Mouse (Mus musculus): ENCODE data around the gene Zfp981.
"Not testable (repeated sequence)": the region's sequence is repeated elsewhere in the genome, so short reads cannot be mapped to it uniquely, and the experiment has no call there.

Zfp981 gene

GRCm38 (mm10) chr4:146501727-146502126 is at the start of gene Zfp981:
Gene Zfp981 (plus strand): TSS chr4:146502027.
- DNase-seq (ENCODE audit: low spot score in 2 of 2) = not testable (repeated sequence)

GRCm38 (mm10) chr4:146452576-146452975 is 49.3 kb upstream of the Zfp981 start:
- DNase-seq (ENCODE audit: low spot score in 2 of 2) = not testable (repeated sequence)

DNA sequence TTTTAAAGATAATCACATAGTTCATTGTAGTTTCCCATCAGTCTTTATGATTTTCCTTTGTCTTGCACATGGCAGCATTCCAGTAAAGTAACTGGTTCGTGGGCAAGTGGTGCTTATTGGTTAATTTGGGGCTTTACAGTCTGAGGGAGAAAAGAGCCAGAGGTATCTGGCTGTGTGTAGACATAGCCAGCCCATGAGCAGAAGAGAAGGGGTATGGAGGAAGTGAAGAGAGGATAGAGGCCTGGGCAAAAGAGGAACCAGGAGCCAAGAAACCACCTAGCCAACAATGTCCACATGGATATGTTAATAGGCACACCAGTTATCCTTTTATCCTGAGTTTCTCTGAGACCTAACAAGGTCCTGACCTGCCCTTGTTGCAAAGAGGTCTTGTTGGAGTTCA is 47.7 kb upstream of the Zfp981 start:
- not testable (repeated sequence) for DNase-seq (ENCODE audit: low spot score in 2 of 2)

GRCm38 (mm10) chr4:146454896-146455295 is 46.9 kb upstream of the Zfp981 start:
- no peak for DNase-seq (ENCODE audit: low spot score in 2 of 2)

- DNase-seq (ENCODE audit: low spot score in 2 of 2) = no peak
These were observed 46.5 kb upstream of the Zfp981 start for GRCm38 (mm10) chr4:146455321-146455721.

DNA sequence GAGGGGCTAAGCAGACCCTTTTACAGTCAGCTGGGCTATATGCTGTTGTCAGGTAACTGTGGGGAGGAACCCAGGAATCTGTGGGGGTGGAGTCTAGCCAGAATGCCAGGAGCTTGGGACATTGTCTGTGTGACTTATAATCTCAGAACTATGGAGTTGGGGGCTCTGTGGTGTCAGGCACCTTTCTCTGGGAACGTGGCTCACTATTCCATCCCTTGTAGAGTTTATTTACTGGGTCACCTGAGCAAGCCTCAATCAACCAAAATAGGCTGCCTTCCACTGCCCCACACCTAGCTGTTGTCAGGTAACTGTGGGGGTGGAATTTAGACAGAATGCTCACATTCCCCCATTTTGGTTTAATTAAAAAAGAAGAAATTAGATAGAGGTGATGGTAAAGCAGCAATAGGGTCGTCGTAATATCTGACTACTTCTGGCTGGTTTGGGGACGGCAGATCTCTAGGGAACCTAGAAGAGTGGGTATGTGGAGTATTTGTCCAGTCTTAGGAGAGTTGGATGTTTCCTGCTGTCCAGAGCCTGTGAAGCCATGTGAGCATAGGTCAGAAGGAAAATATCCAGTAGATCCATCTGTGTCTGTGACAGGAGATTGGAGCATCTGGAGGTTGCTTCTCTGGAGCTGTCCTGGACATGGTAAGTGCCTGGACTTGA is 45.6 kb upstream of the Zfp981 start:
- DNase-seq (ENCODE audit: low spot score in 2 of 2) = no peak

GRCm38 (mm10) chr4:146457126-146457525 is 44.7 kb upstream of the Zfp981 start:
- no peak for DNase-seq (ENCODE audit: low spot score in 2 of 2)

GRCm38 (mm10) chr4:146457720-146458119 is 44.1 kb upstream of the Zfp981 start:
- DNase-seq (ENCODE audit: low spot score in 2 of 2) = no peak

DNA sequence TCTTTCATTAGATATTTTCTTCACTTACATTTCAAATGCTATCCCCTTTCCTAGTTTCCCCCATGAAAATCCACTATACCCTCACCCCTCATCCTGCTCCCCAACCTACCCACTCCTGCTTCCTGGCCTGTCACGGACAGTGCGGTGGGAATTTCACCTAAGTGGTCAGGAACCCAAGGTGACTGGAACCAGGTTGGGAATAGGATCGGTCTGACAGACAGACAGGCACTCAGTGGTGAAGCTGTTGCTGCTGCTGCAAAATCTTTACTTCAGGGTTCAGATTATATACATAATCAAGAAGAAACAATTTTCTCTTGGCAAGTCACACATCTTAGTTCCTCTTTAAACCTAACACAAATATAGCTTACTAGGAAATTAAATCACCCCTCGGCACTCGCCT is 42.0 kb upstream of the Zfp981 start:
- DNase-seq (ENCODE audit: low spot score in 2 of 2) = not testable (repeated sequence)

- DNase-seq (ENCODE audit: low spot score in 2 of 2) = not testable (repeated sequence)
These were observed 41.1 kb upstream of the Zfp981 start for GRCm38 (mm10) chr4:146460685-146461084.

DNA sequence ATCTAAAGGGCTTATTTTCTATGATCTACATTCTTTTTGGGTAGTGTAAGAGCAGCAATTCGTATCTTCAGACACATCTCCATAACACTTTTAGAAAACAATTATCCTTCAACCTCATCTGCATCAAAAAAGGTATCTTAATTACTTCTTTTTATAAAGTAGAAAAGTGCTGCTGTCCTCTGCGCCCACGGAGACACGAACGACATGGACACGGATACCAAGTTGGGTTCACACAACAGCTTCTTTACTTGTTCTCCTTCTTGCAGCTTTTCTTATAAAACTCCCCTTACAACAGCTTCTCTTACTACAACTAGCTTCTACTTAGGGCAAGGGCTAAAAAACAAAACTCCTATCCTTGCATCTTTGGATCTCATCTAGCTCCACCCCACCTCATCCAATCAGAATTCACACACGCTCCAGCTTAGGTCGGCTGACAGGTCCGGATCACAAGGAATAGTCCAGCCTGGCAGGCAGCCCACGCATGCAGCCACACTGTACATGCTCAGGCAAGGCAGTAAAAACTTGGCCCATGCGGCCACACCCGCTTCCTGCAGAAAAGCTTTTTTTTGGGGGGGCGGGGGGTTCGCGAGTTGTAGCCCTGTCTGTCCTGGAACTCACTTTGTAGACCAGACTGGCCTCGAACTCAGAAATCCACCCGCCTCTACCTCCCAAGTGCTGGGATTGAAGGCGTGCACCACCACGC is 38.0 kb upstream of the Zfp981 start:
- DNase-seq (ENCODE audit: low spot score in 2 of 2) = not testable (repeated sequence)

DNA sequence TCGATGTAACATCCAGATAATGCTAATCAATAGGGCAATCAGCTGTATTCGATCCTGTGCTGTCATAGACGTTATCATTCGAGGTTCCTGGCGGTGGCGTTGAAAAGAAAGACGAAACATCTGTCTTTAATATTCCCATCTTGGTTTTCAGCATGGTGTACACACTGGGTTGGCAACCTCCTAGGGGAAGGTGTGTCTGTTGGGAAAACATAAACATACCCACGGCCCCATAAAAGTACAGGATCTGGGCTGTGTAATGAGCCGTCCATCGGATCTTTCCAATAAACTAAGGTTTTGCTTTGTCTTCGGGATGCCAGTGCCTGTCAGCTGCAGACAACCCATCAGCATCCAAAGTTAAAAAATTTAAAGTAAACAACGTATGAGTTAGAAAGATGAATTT is 31.8 kb upstream of the Zfp981 start:
- DNase-seq (ENCODE audit: low spot score in 2 of 2) = not testable (repeated sequence)

DNA sequence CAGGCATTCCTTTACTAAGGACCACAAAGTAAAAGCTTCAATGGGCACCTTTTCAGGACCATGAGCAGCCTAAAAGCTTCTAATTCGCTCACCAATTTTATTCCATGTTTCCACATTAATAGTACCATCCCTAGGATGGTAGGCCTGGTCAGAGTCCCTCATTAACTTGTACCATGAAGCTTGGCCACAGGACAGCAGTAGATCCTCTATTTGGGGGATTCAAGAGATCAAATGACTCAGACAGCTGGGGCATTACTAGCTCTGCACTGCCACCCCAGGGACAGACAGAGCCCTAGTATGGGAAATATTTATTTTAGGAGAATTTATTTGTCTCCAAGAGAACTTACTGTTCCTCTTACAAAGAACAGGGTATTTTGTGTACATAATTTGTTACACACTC is 27.6 kb upstream of the Zfp981 start:
- DNase-seq (ENCODE audit: low spot score in 2 of 2) = not testable (repeated sequence)

GRCm38 (mm10) chr4:146474716-146475676 is 26.8 kb upstream of the Zfp981 start:
- not testable (repeated sequence) for DNase-seq (ENCODE audit: low spot score in 2 of 2)

DNA sequence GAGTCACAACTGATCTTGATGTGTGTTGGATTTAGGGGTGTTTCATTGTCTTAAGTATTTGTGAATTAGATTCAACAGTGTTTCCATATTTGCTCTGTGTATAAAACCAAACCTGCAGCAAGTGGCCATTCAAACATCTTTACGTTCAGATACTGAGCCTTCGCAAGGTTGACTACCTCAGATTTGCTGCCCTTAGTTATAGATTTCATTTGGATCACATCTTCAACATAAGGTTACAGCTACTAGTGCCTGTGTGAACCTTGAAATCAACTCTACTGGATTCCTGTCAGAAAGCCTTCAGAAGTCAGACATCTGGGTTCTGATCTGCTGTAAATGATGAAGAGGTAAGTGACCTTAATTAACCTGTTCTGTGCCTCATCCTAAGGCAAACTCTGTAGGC is 25.6 kb upstream of the Zfp981 start:
- DNase-seq (ENCODE audit: low spot score in 2 of 2) = not testable (repeated sequence)

DNA sequence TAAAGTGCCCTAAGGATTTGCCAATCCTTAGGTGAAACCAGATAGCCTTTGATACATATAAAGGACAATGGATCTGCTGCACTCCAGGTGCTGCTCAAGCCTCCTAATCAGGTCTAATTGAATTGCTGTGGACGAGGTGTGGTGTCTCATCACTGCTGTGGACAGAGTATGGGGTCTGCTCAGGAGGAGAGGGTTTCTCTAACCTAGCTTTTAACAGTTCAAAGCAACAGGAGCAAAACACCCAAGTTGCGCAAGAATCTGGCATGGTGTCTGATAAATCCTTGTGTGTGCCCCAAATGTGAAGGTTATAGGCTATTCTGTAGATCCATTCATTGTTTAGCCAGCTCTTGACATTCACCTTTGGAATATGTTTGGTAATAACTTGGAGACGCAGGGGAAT is 24.9 kb upstream of the Zfp981 start:
- not testable (repeated sequence) for DNase-seq (ENCODE audit: low spot score in 2 of 2)

DNA sequence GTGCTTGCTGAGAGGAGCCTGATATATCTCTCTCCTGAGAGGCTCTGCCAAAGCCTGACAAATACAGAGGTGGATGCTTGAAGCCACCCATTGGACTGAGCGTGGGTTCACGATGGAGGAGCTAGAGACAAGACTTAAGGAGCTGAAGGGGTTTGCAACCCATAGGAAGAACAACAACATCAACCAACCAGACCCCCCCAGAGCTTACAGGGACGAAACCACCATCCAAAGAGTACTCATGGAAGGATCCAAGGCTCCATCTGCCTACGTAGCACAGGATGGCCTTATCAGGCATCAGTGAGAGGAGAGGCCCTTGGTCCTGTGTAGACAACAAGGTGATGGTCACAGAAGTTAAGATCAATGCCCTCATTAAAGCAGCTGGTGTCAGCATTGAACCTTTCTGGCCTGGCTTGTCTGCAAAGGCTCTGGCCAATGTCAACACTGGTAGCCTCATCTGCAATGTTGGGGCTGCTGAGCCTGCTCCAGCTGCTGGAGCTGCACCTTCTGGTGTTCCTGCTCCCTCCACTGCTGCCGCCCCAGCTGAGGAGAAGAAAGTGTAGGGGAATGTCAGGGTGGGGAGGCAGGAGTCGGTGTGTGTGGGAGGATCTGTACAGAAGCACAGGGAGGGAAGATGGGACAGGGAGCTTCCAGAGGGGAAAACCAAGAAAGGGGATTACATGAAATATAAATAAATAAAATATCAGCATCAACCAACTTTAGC is 21.3 kb upstream of the Zfp981 start:
- DNase-seq (ENCODE audit: low spot score in 2 of 2) = not testable (repeated sequence)

DNA sequence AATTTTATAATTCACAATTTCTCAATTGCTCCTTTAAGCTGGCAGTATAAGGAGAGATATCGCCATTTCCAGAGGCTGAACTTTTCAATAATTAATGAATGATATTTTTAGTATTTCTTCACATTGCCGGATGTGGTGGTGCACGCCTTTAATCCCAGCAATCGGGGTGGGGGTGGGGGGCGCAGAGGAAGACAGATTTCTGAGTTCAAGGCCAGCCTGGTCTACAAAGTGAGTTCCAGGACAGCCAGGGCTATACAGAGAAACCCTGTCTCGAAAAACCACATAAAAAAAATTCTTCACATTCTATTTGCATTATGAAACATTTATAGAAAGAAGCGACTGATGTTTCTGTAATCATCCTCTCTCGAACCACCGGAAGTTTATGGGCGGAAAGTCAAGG is 19.3 kb upstream of the Zfp981 start:
- not testable (repeated sequence) for DNase-seq (ENCODE audit: low spot score in 2 of 2)

GRCm38 (mm10) chr4:146483571-146484280 is 18.1 kb upstream of the Zfp981 start:
- DNase-seq (ENCODE audit: low spot score in 2 of 2) = not testable (repeated sequence)

DNA sequence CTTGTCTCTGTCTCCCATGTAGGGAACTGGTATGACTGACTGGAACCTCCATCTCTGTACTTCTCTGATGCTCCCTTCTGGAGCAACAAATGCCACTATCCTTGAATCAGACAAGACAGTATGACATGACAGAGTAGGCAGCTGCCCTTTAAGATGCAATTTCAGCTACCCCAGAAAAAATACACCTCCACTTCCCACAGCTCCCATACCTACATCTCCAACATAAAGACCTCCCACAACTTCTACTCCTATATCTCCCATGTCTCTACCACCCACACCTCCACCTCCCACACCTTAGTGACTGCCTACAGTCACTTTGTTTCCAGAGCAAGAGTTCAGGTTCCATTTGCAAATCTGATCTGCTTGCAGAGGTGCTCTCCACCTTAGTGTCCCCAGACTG is 17.2 kb upstream of the Zfp981 start:
- DNase-seq (ENCODE audit: low spot score in 2 of 2) = not testable (repeated sequence)

Measured in right cerebral cortex, adult 2 months (tissue).